Mouse (Mus musculus) G1E (cell line): Measurements from ENCODE around the gene Atxn2.

ENCODE experiments used
- CTCF ChIP-seq: IDR thresholded peaks from 2 replicates; pipeline ENCODE4 v1.5.1; 2012; ENCODE audit warnings: low read depth, low read length, inconsistent platforms, mixed read lengths
- GATA1 ChIP-seq: IDR thresholded peaks from 2 replicates; pipeline ENCODE4 v1.6.1; 2012; ENCODE audit warnings: borderline replicate concordance, low read length, inconsistent platforms, mixed read lengths

DNA sequence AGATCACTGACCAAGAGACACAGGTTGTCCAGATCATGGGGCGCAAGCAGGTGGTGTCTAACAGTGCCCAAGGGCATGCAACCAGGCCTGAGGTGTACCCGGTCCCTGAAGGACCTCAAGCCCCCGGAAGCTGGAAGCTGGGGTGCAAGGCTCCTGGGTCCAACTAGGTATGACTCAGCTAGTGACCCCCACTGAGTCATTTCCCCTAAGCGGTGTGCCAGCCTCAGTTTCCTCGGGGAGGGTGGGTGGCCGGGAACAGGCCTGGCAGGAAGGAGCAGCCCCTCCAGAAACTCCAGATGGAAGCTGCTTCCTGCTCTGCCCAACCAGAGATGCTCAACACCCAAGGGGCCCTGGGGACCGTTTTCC, 123.1 kb downstream of the Atxn2 start:
- TF ChIP-seq CTCF (no peak), GATA1 (no peak)
